Mouse (Mus musculus): Measurements from ENCODE around the gene Exog.

Gene Exog

DNA sequence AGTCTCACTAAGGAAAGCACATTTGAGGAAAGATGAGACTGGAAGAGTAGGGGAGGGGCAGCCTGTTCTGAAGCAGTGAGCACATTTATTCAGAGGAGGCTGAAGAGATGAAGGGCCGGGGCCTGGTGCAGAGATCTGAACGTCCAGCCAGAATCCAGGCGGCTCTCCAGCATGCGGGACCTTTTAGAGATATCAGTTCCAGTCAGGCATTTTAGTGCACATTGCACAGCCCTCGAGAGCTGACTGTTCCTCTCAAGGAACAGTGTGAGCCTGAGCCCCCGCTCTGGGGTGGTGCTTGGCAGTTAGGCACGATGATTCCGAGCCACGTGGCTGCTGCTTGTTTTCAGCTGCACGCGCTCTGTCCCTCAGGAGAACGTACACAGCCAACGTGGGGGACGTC, 12.4 kb downstream of the Exog start:
- DNase-seq (ENCODE audit: low read depth, low spot score): no peak

DNA sequence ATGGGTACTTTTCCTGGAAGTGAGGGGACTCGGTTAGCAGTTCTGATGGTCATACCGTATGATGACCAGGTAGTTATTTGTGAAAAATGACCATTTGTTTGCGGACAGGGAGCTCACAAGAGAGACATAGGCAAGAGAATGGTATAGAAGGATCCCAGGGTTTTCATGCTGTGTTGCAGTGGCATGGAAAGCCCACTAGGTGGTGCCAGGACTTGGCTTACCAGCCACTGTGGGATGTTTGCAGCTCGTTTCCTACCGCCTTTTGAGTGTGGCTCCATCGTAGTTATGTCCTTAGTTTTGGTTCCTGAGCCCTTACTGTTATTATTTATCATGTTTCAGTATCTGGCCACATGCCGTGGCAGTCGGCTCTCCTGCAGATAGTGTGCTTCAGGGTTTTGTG, 15.7 kb downstream of the Exog start:
- DNase-seq (ENCODE audit: low read depth, low spot score): peak; percentile 66

DNA sequence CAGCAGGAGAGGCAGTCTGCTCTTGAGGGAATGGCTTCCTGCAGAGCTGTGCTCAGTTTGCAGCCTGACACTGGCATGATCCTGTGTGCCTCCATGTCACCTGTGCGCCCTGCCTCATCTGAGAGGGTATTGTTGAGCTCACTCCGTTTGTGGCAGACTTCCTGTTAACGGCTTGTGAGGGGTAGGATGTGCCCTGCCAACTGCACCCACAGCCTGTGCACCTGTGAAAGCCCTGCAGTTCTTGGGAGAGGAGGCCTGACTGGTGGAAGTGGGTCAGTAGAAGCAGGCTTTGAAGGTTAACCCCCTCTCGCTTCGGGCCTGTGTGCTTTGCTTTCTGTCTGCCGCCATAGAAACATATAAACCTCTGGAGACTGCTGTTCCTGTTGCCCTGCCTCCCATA, 20.3 kb downstream of the Exog start:
- DNase-seq (ENCODE audit: low read depth, low spot score): no peak

DNA sequence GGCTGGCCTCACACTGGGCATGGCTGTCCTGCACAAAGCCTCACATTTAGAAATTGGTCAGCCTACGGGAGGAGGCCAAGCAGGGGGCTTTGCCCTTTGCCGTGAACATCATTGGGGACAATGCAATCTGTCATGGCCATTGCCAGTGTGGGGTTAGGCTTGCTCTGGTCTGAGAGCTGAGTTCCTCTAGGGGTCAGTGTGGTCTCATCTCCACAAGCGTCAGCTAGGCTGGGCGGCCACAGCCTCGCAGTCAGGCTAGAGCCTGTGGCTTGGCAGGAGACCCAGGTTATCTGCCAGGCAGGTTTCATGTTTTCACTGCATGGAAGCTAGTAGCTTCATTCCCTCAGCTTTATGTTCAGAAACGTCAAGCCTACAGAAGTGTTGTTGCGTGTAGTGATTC, 20.9 kb downstream of the Exog start:
- DNase-seq (ENCODE audit: low read depth, low spot score): no peak

DNA sequence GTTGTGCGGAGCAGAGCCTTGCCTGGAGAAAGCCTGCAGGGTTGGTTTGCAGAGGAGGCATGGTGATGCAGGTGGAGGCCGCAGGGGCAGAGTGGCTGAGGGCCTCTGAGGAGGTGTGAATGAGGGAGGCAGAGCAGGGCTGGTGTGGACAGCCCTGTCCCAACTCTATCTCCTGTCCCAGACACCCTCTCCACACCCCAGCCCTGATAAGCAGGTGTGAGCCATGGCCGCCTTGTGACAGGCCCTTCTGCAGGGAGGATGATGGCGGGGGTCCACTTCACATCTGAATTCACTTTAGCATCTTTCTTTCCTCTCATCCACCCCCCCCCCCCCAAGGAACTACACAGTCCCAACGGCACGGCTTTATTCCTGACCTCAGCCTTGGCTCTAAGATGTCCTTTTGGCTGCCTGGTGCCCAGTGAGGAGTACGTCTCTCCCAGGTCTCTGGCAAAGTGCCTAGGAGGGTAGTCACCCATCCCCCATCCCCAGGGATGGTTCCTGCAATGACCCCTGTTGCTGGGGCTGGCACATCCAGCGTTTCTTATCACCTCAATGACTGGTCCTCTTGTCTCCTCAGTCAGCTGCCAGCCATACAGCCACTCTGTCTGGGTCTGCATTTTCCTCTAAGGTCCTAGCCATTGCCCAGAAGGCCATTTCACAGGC, 25.1 kb downstream of the Exog start:
- no peak for DNase-seq (ENCODE audit: low read depth, low spot score)

DNA sequence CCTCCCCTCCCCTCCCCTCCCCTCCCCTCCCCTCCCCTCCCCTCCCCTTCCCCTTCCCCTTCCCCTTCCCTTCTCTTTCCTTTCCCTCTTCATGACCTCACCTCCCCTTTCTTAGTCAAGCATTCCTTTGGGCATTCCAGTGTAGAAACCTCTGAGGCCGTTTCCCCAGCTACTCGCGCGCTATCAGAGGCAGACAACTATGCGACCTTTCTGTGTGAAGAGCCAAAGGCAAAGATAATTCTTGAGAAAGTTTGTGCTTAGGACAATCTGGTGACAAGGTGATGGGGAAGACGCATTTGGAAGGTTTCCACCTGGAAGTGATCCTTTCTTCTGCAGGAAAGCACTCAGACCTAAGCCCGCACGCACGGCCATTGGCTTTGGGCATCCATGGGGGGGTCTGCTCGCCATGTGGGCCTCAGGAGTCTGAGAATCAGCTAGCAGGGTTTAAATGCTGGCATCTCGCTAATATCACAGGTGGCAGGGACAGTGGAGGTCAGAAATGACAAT, 27.7 kb downstream of the Exog start:
- DNase-seq (ENCODE audit: low read depth, low spot score): peak; percentile 22

DNA sequence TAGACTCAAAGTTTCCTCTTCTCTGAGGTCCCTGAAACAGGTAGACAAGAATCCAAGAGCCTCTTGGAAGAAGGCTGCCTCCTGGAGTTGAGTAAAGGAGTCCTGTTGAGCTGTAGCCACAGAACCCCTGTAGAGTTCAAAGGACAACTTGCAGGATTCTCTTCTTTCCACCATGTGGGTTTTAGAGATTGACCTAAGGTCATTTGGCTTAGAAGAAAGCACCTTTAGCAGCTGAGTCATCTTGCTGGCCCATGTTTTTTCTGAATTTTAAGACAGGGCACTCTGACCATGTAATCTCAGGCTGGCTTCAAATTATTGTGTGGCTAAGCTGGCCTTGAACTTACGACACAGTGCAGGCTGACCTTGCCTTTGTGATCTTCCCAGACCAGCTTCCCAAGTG, 28.3 kb downstream of the Exog start:
- DNase-seq (ENCODE audit: low read depth, low spot score): no peak

DNA sequence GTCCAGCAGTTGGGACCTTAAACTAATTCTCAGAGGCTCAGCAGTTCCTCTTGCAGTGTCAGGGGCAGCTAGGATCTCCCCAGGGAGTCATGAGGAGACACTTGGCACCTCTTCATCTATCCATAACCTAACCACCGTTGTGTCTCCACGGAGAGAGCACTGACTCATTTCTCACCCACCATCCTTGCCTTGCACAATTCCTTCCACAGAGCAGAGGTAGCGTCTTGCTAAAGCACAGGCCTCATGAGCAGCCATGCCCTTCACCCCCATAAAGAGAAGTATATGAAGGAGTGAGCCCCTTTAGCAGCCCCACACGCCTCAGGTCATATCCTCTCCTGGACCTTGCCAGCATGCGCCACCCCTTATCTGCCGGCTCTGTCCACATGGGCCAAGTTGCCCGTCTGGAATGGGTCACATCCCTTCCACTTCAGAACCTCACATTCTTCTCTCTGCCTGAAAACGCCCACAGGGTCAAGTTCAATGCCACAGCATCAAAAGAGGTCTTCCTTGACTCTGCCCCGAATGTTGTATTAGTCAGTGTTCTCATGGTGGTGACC, 28.9 kb downstream of the Exog start:
- no peak for DNase-seq (ENCODE audit: low read depth, low spot score)

DNA sequence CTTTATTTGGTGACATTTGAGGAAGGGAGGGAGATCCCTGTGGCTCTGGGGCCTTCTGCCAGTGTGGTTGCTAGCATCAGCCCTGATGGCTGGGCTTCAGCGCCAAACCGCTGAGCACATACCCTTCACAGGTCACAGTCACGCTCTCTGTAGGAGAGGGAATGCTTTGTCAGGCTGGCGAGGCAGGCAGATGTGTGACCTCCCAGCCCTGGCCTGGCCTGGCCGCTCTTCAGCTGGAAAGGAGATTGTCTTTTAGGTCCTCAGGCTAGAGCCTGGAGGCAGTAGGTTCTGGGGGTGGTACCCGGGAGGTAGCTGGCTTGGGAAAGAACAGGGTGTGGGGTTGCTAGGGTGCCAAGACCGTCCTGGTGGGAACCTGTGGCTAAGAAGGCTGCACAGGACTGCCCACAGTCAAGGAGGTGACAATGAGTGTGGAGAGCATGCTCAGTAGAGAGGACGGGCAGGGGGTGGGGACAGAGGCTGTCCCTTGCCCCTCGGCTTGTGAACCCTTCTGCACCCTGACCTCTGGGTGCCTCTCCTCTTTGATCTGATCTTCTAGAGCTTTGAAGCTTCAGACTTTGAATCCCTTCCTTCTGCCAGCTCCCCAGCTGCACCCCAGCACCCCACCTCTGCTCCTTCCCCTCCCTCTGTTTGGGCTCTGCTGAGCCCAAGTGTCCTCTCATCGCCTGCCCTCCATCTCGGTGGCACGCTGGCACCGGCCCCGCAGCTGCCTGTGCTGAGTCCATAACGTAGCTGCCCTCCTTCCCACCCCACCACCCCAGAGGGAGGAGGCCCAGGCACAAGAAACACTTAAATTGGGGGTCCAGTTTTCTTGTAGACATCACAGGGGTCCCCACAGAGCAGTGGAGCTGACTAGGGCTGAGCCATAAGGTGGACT, 30.2 kb downstream of the Exog start:
- DNase-seq (ENCODE audit: low read depth, low spot score): no peak

DNA sequence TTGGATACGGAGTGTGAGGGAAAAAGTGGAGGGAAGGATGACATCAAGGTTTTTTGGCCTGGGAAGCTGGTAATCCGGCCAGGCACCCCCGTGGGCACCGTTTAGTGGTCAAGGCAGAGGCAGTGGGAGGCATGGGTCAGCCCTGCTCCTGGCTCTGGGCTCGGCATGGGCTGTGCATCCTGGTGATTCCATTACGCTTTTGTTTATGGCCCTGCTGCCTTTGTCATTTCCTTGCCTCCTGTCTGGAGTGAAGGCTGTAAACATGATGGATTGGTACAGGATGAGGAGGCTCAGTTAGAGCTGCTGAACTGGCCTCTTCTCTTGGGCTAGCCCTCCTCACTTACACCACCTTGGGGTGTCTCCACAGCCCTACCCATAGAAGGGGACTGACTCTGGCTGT, 33.0 kb downstream of the Exog start:
- DNase-seq (ENCODE audit: low read depth, low spot score): peak; percentile 48

DNA sequence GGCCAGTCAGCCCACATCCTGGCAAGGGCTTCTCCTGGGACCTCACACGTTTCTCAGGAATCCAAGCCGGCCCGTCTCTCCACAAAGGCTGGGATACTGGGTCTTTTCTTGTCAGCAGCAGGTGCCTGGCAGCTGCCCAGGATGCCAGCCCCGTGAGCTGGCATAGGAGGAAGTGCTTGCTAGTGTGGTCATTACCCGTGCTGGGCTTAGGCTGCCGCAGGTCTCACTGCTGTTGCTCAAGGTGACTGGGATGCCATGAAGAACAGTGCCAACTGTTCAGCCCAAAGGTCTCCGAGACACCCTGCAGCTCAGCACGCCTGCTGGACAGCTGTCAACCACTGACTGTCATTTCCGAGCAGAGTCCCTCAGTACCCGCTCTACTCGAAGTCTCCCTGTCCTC, 33.6 kb downstream of the Exog start:
- no peak for DNase-seq (ENCODE audit: low read depth, low spot score)

DNA sequence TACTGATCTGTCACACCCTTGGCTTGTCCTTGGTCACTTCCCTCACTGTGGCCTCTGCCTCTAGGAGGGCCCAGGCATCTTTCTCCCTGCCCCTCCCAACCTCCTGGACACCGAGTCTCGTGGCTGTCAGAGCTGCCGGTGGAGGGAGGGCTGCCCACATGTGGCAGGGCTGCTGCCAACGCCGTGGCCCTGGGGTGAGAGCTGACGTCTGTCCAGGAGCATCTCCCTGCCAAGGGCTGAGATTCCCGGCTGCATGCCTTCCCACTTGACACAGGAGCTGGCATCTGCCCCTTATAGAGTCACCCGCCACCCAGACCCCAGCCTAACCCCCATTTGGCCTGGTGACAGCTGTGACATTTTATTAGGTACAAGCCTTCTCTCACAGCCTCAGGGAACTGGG, 34.6 kb downstream of the Exog start:
- DNase-seq (ENCODE audit: low read depth, low spot score): no peak

DNA sequence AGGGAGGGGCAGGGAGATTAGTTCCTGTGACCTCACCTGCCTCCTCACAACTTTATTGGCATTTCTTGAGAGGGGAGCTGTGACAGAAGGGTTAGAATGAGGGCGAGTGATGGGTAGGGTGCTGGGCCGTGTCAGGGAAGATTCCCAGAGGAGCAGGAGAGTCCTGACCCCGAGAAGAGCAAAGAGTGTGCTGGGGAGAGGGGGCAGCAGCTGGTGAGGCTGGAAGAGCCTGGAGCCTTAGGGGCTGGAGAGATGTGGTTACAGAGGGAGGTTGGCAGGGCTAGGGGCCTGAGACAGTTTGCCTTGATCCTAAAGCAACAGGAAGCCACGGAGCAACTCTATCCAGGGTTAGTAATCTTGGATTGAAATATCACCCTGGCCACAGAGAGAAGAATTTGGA, 36.9 kb downstream of the Exog start:
- DNase-seq (ENCODE audit: low read depth, low spot score): no peak

DNA sequence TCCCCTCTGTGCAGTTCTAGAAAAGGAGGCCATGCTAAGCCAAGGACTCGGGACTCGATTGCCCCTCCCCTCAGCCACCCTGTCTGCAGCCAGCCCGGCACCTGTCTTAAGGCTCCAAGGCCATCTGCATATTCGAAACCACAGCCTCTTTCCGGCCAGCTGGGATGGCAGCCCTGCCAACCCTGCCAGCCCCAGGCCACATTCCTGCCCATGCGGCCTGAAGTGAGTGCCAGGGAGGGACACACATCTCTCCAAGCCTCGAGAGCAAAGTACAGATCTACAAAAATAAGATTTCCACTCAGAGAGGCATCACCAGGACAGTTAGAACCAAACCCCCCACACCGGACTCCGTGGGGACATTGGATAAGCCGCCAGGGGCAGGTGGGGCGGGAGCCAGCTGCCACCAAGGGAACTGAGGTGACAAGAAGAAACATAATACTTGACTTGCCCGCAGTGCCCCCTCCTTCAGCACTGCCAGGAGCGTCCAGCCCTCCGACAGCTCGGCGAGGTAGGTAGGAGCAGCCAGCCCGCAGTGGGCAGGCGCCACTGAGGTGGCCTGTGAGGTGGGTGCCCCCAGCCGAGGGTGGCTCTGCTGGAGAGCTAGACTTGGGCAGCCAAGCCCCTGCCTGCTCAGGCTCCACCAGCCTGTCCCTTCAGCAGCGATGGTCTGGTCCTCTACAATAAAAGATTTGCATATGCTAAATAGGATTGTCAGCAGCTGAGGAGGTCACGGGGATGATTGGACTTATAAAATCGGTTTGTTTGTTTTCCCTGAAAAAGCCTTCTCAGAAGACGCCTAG, 39.0 kb downstream of the Exog start:
- DNase-seq (ENCODE audit: low read depth, low spot score): no peak

DNA sequence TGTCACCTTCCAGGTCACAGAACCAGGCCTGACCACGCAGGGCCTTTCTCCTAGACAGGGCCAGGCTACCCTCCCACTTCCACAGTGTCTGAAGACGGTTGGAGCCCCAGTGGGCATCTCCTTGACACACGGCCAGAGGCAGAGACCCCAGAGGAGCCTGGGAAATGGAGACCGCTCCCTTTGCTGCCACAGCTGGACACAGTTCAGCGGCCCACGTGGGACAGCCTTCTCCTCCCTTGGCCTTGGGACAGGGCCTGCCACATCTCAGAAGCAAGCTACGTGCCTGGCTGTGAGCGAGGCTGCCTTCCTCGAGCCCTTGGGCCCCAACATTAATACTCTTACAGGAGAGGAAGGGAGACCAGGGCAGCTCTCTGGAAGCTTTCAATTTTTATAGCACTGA, 39.7 kb downstream of the Exog start:
- DNase-seq (ENCODE audit: low read depth, low spot score): no peak

DNA sequence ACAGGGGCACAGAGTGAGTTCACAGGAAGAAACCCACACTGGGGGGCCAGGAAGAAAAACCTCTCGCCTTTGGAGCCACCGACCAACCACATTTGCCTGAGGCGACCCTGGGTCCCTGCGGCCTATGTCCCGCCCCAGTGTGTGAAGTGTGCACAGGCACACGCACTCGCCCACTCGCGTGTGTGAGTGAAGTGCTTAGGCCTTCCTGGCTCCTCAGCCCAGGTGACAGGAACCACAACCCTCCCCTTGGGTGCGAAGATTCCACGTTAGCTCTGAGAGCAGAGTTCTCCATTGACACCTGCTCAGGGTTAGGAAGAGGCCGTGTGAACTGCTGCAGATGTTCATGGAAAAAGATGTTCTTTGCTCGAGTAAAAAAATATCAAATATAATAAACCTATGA, 40.1 kb downstream of the Exog start:
- no peak for DNase-seq (ENCODE audit: low read depth, low spot score)

DNA sequence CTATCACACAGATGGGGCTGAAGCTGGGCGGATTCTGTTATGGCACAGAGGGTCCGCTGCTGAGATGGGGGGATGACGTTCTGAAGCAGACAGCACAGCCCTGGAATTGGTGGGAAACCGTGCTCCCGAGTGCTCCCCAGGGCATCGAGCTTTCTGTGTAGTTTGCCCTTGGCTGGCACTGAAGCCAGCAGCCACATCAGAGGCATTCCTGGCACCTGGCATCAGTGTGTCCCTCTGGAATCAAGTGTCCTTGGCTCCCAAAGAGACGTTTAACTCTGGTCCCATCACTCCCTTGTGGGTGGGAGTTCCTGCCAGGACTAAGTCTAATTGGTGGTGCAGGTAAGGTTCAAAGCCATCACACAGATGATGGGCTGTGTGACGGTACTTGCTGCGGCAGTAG, 51.6 kb downstream of the Exog start:
- DNase-seq (ENCODE audit: low read depth, low spot score): no peak

DNA sequence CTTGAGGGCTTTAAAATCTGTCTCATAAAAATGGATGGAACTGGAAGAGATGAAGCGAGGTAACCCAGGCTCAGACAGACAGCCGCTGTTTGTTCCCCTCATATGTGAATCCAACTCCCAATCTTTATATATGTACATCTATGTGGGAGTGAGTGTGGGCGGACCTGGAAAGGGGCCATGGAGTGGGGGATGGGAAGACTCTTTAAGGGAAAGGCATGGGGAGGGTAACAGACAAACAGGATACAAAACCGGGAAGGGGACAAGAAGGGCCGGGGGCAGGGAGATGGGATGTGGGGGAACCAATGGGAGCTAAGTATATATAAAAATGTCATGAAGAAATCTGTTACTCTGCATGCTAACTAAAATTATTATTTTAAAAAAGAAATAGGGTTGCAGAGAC, 52.2 kb downstream of the Exog start:
- no peak for DNase-seq (ENCODE audit: low read depth, low spot score)

DNA sequence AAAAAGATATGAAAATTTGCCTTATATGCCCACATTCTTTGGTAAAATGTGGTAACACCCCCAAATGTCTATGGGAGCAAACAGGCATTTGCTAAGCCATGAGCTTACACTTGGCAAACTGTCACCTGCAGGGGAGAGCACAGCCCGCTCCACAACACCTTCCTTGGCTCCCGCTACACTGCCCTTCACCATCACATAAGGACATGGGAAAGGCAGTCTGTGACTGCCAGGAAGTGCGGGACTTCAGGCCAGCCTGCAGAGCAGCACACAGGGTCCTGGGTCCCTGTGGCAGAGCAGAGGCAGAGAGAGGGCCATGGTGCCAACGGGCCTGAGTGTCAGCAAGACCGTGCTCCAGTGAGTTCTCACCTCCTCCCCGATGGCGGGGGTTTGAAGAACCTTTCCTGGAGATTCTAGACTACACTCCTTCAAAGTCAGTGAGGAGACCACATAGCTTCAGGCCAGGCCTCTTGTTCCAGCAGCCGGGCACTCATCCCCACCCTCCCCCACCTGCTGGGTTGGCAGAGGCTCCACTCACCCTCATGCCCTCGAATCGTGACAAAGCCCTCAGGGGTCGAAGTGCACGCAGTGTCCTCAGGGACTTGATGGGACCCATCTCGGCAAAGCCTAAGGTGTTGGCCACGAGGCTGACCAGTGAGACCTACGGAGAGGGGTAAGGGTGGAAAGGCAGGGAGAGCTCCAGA, 53.0 kb downstream of the Exog start:
- DNase-seq (ENCODE audit: low read depth, low spot score): no peak

DNA sequence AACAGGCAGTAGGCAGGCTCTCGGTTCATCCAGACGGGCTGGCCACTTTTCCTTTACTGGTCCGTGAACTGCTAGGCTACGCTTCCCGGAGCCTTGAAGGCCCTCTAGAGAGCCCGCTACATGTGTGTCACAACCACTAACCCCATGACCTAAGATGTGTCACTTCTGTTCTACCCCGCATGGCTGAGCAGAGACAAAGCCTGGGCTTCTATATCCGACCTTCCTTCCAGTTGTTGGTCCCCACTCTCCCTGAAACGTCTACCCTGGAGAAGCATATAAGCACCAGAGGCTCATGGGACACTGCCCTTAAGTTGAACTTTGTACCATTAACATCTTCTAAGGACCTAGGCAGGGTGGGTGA, 53.5 kb downstream of the Exog start:
- DNase-seq (ENCODE audit: low read depth, low spot score): no peak

DNA sequence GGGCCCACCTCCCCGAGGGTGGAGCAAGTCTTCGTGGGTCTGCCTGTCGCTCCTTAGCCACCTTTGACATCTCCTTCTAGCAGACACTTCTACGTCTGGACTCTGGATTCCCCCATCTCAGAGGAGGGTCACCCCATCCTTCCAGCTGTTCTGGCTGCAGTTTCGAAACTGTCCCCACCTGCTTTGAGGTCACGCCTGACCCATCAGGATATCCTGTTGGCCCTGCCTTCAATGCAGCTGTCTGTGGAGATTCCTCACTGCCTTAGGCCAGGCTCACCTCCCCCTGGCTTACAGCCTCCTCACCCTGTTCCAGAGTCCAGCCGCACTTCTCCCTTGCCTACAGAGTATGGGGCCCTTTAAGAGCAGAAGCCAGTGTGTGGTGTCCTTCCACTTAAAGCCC, 54.1 kb downstream of the Exog start:
- DNase-seq (ENCODE audit: low read depth, low spot score): no peak

All from mesoderm, embryonic 11.5 days (tissue).